Mouse (Mus musculus) monocyte, adult 5-6 weeks (primary cell): ENCODE measurements around the gene Trpc7. TPM values are rescaled to one million over a fixed set of nuclear protein-coding genes. Genes with fewer than 3 reads are reported as not detected.

Experiments
- ATAC-seq: fragments of 153-309, 156-312 bp; replicated peaks from 2 replicates; pipeline ENCODE4 v1.8.0; 2017; ENCODE audit warnings: mild to moderate bottlenecking; ENCODE audit not compliant: low TSS enrichment, insufficient number of reproducible peaks, severe bottlenecking, poor library complexity, low FRiP score
- total RNA-seq: library from RNA; stranded (forward); fragments of 200-1000, 200-491, 200-594 nt; gene quantifications from 3 replicates; pipeline ENCODE4 v1.2.3, GENCODE M21; 2017

The Trpc7 gene
- total RNA-seq: not detected in 3 replicates

GRCm38 (mm10) chr13:56895893-56896292, at the start of gene Trpc7:
Gene Trpc7, minus strand, starts transcription at chr13:56895993.
- no peak for ATAC-seq

GRCm38 (mm10) chr13:56939261-56939660, 43.5 kb upstream of the Trpc7 start:
- no peak for ATAC-seq

GRCm38 (mm10) chr13:56933832-56934510, 38.2 kb upstream of the Trpc7 start:
- ATAC-seq: no peak

DNA sequence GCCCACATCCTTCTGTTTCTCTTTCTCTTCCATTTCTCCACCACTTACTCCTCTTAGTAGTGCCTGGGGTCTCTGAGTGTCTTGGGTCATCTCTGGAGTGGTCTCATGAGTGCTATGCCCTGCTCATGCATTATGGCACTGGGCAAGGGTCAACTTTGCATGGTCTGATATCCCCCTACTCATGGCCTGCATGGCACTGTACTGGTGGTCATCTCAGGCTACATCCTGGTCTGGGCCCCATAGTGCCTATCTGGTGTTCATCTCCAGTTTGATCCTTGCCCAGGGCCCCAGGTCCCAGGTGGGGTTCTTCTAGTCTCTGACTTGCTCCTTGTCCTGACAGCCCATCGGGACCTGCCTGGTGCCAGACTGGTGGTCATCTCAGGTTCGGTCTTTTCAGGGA, 34.6 kb upstream of the Trpc7 start:
- ATAC-seq: no peak

DNA sequence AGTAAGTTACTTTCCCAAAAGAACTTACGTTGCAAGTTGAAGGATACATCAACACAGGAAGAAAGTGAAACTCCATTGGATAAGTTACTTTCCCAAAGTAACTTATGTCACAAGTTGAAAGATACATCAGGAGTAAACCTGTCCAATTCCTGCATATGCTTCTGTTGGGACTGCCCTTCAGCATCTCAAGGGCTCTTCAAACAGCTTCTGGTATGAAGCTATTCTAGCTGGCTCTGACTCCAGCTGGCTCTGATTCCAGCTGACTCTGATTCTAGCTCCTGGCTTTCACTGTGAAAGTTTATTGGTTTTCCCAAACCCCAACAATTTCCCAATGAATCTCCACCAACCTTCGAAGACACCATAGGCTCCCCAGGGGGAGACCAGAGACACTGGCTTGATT, 27.2 kb upstream of the Trpc7 start:
- no peak for ATAC-seq

DNA sequence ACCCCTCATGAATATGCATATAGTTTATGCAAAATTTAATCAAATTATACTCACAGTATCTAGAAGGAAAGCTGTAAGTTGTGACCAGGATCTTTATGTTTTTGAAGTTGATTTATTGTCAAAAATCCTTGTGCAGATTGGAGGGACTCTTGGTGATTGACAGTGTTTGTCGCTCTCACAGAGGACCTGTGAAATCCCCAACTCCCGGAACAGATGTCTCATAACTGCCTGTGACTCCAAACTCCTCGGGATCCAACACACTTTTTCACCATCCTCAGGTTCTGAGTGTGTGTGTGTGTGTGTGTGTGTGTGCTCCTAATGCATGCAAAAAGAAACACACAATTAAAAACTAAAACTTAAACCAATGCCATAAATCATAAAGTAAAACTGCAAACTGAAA, 25.5 kb upstream of the Trpc7 start:
- ATAC-seq: no peak

DNA sequence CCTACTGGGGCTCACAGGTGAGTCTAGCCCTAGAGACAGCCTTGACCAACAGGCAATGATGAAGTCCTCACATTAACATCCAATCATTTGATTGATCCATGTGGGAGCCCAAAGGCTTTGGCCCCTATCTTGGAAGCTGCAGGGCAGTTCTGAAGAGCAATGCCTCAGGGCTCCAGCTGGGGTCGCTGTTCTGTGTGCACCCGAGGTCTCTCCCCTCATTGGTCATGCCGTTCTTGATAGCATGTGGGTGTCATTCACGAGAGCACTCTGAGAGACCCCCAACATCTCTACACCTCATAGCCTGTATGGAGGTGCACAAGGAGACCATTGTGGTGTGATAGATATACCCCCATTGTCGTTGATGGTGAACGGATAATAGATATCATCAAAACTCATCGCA, 18.9 kb upstream of the Trpc7 start:
- ATAC-seq: no peak

GRCm38 (mm10) chr13:56911093-56911492, 15.3 kb upstream of the Trpc7 start:
- ATAC-seq: no peak

- ATAC-seq: no peak
Measured at GRCm38 (mm10) chr13:56895386-56895785, 407 bp downstream of the Trpc7 start.

DNA sequence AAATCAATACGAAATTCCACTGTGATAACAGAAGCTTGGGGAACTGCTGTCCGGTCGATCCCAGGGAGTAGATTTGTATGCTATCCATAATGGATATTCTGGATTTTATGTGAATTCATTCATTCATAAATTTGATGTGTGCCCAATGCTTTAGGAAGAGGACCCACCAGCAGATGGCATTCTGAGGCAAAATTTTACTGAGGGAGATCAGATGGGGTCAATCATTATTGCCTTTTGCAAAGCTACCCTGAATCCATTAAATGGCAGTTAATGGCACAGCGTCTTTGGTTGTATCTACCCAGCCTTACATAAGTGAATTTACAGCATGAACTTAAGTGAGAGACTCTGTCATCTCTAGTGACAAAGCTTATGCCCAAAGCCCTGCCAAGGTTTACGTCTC, 1.2 kb downstream of the Trpc7 start:
- no peak for ATAC-seq

GRCm38 (mm10) chr13:56889888-56890287, 5.9 kb downstream of the Trpc7 start:
- no peak for ATAC-seq

DNA sequence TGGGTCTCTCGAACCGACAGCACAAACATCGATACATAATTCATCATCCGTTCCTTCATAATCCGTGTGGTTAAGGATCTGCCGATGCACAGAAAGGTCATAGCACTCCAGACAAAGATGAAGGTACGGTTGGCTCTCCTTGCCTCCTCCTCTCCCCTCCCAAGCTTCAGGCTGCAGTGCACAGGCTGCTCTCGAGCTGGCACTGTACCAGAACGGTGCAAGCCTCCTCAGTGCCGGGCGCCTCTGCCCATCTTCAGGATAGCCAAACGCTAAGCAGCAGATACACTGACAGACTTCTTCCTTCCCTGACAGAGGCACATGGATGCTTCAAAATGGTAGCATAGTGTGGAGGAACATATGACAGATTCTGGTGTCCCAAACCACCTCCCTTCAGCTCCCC, 12.9 kb downstream of the Trpc7 start:
- ATAC-seq: no peak

- no peak for ATAC-seq
Measured at GRCm38 (mm10) chr13:56864567-56864966, 31.2 kb downstream of the Trpc7 start.

DNA sequence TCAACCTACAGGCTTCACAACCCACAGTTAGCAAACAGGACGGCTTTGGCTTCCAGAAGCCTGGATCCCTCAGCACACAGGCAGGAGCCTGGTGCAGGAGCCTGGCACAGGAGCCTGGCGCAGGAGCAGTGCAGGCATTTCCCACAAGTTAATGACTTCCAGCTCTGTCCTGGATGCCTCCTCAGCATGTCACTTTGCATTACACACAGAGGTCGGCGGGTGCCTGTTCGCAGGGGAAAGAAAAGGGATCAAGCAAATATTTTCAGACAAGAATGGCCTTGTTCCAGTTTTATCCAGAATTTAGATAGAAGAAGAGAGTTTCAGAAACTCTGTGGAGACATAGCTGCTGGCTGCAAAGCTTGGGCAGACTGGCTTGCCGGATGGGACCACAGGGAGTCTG, 33.8 kb downstream of the Trpc7 start:
- no peak for ATAC-seq

GRCm38 (mm10) chr13:56854506-56854905, 41.3 kb downstream of the Trpc7 start:
- no peak for ATAC-seq

GRCm38 (mm10) chr13:56853436-56853835, 42.4 kb downstream of the Trpc7 start:
- ATAC-seq: no peak

DNA sequence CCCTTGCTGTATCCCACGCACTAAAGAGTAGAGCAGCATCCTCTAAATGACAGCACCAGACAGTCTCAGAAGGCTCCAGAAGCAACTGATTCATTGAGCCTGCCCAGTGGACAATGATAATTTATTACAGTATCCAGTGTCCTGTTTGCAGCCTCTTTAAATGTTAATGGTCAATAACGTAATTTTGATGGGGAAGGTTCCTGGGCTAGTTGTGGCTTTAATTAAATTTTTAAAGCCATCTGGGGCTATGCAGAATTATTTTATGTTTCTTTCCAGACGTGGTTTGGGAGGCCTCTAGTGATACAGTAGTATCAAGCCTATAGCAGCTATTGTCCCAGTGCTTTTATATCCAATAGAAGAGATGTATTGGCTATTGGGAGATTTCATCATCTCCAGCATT, 49.9 kb downstream of the Trpc7 start:
- no peak for ATAC-seq

DNA sequence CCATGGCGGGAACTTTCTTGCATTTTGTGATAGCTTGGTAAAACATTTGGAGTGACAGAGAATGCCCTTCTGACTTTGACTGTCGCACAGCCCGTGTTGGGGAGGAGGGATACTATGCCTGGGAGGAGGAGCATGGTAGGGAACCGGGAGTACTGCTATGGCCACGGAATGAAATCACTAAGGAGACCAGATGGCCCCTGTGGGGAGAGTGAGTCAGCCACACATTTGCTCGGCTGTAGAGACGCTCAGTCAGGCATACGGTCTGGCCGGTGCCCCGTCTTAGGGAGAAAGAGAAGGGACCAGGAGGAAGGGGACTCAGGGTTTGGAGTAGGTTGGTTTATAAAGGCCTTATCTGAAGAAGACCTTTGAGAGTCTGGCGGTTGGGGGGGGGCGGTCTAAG, 80.3 kb downstream of the Trpc7 start:
- ATAC-seq: no peak

GRCm38 (mm10) chr13:56806776-56807490, 88.9 kb downstream of the Trpc7 start:
- ATAC-seq: no peak

DNA sequence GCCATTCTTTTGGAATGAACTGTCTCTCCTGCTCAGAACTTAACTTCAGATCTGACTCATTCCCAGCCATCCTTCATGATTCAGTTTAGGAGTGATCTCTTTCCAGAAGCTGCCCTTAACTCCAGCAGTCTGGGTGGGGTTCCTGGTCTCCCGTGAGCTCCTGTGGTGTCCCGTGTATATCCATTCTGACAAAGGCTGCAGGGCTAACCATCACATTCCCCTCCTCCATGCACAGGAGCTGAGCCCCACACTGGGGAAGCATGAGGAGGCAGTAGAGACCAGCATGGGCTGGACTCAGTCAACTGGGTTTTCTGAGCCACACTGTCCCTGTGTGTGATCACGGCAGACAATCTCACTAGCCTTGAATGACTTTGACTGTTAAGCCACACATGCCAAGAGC, 90.7 kb downstream of the Trpc7 start:
- ATAC-seq: no peak
